Mouse (Mus musculus): ENCODE results near the gene Sycp2. TPM values are rescaled to one million over a fixed set of nuclear protein-coding genes. Genes with fewer than 3 reads are reported as not detected.

Sycp2 gene
- total RNA-seq (2015; ENCODE audit: low replicate concordance) (0.38 TPM in 1 of 2 replicates, not detected in the other), total RNA-seq (2017; ENCODE audit: low replicate concordance) (0.51 and 0.98 TPM in 2 replicates)

- no peak for ATAC-seq (replicated peaks; ENCODE audit: low FRiP score, poor library complexity, severe bottlenecking)
Observed at GRCm38 (mm10) chr2:178407053-178407815, at the start of gene Sycp2. TSS of gene Sycp2 (minus strand) at chr2:178407685.

GRCm38 (mm10) chr2:178454664-178455516 lies 47.4 kb upstream of the Sycp2 start:
- ATAC-seq (replicated peaks; ENCODE audit: low FRiP score, poor library complexity, severe bottlenecking), result no peak

GRCm38 (mm10) chr2:178450961-178451360 lies 43.5 kb upstream of the Sycp2 start:
- no peak for ATAC-seq (replicated peaks; ENCODE audit: low FRiP score, poor library complexity, severe bottlenecking)

- no peak for ATAC-seq (replicated peaks; ENCODE audit: low FRiP score, poor library complexity, severe bottlenecking)
Observed at GRCm38 (mm10) chr2:178450236-178450635, 42.8 kb upstream of the Sycp2 start.

GRCm38 (mm10) chr2:178449386-178449785 lies 41.9 kb upstream of the Sycp2 start:
- no peak for ATAC-seq (replicated peaks; ENCODE audit: low FRiP score, poor library complexity, severe bottlenecking)

GRCm38 (mm10) chr2:178437311-178437710 lies 29.8 kb upstream of the Sycp2 start:
- ATAC-seq (replicated peaks; ENCODE audit: low FRiP score, poor library complexity, severe bottlenecking), result no peak

GRCm38 (mm10) chr2:178433903-178434302 lies 26.4 kb upstream of the Sycp2 start:
- no peak for ATAC-seq (replicated peaks; ENCODE audit: low FRiP score, poor library complexity, severe bottlenecking)

GRCm38 (mm10) chr2:178433495-178433894 lies 26.0 kb upstream of the Sycp2 start:
- no peak for ATAC-seq (replicated peaks; ENCODE audit: low FRiP score, poor library complexity, severe bottlenecking)

GRCm38 (mm10) chr2:178430231-178430630 lies 22.7 kb upstream of the Sycp2 start, which contains the start of gene Cdh26:
TSS of gene Cdh26 (plus strand) at chr2:178430531.
- no peak for ATAC-seq (replicated peaks; ENCODE audit: low FRiP score, poor library complexity, severe bottlenecking)

- ATAC-seq (replicated peaks; ENCODE audit: low FRiP score, poor library complexity, severe bottlenecking), result no peak
Observed at GRCm38 (mm10) chr2:178429426-178429825, 21.9 kb upstream of the Sycp2 start.

GRCm38 (mm10) chr2:178428676-178429075 lies 21.2 kb upstream of the Sycp2 start:
- ATAC-seq (replicated peaks; ENCODE audit: low FRiP score, poor library complexity, severe bottlenecking), result no peak

- ATAC-seq (replicated peaks; ENCODE audit: low FRiP score, poor library complexity, severe bottlenecking), result no peak
Observed at GRCm38 (mm10) chr2:178428183-178428582, 20.7 kb upstream of the Sycp2 start.

- ATAC-seq (replicated peaks; ENCODE audit: low FRiP score, poor library complexity, severe bottlenecking), result no peak
Observed at GRCm38 (mm10) chr2:178427181-178427580, 19.7 kb upstream of the Sycp2 start.

GRCm38 (mm10) chr2:178426229-178426628 lies 18.7 kb upstream of the Sycp2 start:
- ATAC-seq (replicated peaks; ENCODE audit: low FRiP score, poor library complexity, severe bottlenecking), result no peak

GRCm38 (mm10) chr2:178423223-178423622 lies 15.7 kb upstream of the Sycp2 start:
- ATAC-seq (replicated peaks; ENCODE audit: low FRiP score, poor library complexity, severe bottlenecking), result no peak

- no peak for ATAC-seq (replicated peaks; ENCODE audit: low FRiP score, poor library complexity, severe bottlenecking)
Observed at GRCm38 (mm10) chr2:178422186-178422585, 14.7 kb upstream of the Sycp2 start.

GRCm38 (mm10) chr2:178421603-178422002 lies 14.1 kb upstream of the Sycp2 start:
- no peak for ATAC-seq (replicated peaks; ENCODE audit: low FRiP score, poor library complexity, severe bottlenecking)

- ATAC-seq (replicated peaks; ENCODE audit: low FRiP score, poor library complexity, severe bottlenecking), result no peak
Observed at GRCm38 (mm10) chr2:178420576-178420975, 13.1 kb upstream of the Sycp2 start.

- ATAC-seq (replicated peaks; ENCODE audit: low FRiP score, poor library complexity, severe bottlenecking), result no peak
Observed at GRCm38 (mm10) chr2:178416970-178417369, 9.5 kb upstream of the Sycp2 start.

GRCm38 (mm10) chr2:178416427-178416826 lies 8.9 kb upstream of the Sycp2 start:
- ATAC-seq (replicated peaks; ENCODE audit: low FRiP score, poor library complexity, severe bottlenecking), result no peak

GRCm38 (mm10) chr2:178415150-178415448 lies 7.6 kb upstream of the Sycp2 start:
- no peak for ATAC-seq (replicated peaks; ENCODE audit: low FRiP score, poor library complexity, severe bottlenecking)
